In the genomic region with DNA sequence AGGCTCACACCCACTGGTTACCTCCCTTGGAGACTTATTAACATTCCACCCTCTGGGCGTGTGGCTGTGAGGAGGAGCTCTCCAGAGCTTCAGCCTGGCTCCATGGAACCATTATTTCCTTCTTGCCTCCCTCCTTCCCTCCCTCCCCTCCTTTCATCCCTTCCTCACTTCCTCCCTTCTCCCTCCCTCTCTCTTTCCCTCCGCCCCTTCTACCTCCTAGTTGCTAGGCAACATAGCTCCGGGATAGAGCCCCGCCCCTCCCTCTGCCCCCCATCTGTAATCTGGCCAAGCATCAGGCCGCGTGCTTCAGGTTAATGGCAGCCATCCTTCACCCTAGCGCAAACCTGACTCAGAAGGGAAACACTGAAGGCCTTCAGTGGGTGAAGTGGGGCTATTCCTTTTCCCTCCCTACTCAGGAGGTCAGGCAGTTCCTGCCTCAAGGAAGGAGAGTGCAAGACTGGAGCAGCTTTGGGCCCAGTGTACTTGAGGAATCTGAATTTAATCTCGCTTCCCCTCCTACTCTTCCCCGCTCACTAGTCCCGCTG, we compare ENCODE assay signal across 8 mouse cellular contexts. TPM values are rescaled to one million over a fixed set of nuclear protein-coding genes. Genes with fewer than 3 reads are reported as not detected.
A peak's percentile ranks its signal among the peaks of the same experiment; 100 is the strongest.
DNase-seq lines count a peak whose midpoint lies in the region; ATAC-seq and TF ChIP-seq lines count a peak whose summit lies in the region.

No protein-coding gene starts in this region.

- TF ChIP-seq EP300 in stomach, postnatal 0 days (optimal IDR thresholded peaks at IDR 0.05) = no peak

- no peaks in the 10 kb centered on the region for H3K9me3 ChIP-seq in embryonic facial prominence, embryonic 15.5 days (replicated peaks)
- no peaks in the 10 kb centered on the region for H3K9me3 ChIP-seq in hindbrain, embryonic 15.5 days
- no peaks in the 10 kb centered on the region for H3K9me3 ChIP-seq in lung, embryonic 15.5 days
- H3K9me3 ChIP-seq in stomach, postnatal 0 days (ENCODE audit: control insufficient read depth, low read length) = no peaks in the 10 kb centered on the region

- no peak for TF ChIP-seq CTCF in stomach, postnatal 0 days (IDR thresholded peaks at IDR 0.05; ENCODE audit: low read depth)

- peak; percentile 60; the same call in 1 of the 2 replicates for ATAC-seq in embryonic facial prominence, embryonic 15.5 days (ENCODE audit: insufficient number of reproducible peaks, low FRiP score, low TSS enrichment, low read depth)
- ATAC-seq in hindbrain, embryonic 15.5 days (ENCODE audit: low FRiP score, low read depth) = peak; percentile 74
- ATAC-seq in lung, embryonic 15.5 days (ENCODE audit: borderline replicate concordance, extremely low read depth, low FRiP score, low TSS enrichment) = peak; percentile 45; the same call in 1 of the 2 replicates
- ATAC-seq in stomach, postnatal 0 days (ENCODE audit: low FRiP score, low TSS enrichment) = peak; percentile 76
- no peak for ATAC-seq in megakaryocyte progenitor cell, adult 5-6 weeks (replicated peaks; ENCODE audit: poor library complexity)

- WGBS in embryonic facial prominence, embryonic 15.5 days = 10% methylated on average over 10 of the region's 10 CpGs
- WGBS in hindbrain, embryonic 15.5 days = 13% methylated on average over 10 of the region's 10 CpGs
- WGBS in lung, embryonic 15.5 days = 16% methylated on average over 10 of the region's 10 CpGs
- 26% methylated on average over 10 of the region's 10 CpGs for WGBS in stomach, postnatal 0 days

- no peak overlapping the region for H3K4me3 ChIP-seq in embryonic facial prominence, embryonic 15.5 days (replicated peaks)
- H3K4me3 ChIP-seq in hindbrain, embryonic 15.5 days = no peak overlapping the region
- no peak overlapping the region for H3K4me3 ChIP-seq in lung, embryonic 15.5 days
- H3K4me3 ChIP-seq in stomach, postnatal 0 days (ENCODE audit: low read depth, low read length) = no peak overlapping the region

- no peaks in the 10 kb centered on the region for H3K36me3 ChIP-seq in embryonic facial prominence, embryonic 15.5 days
- H3K36me3 ChIP-seq in hindbrain, embryonic 15.5 days = no peaks in the 10 kb centered on the region
- H3K36me3 ChIP-seq in lung, embryonic 15.5 days = no peaks in the 10 kb centered on the region
- no peaks in the 10 kb centered on the region for H3K36me3 ChIP-seq in stomach, postnatal 0 days (ENCODE audit: control insufficient read depth, insufficient read depth, low read length)

- no peak overlapping the region for H3K9ac ChIP-seq in embryonic facial prominence, embryonic 15.5 days
- no peak overlapping the region for H3K9ac ChIP-seq in hindbrain, embryonic 15.5 days
- H3K9ac ChIP-seq in lung, embryonic 15.5 days = no peak overlapping the region
- no peak overlapping the region for H3K9ac ChIP-seq in stomach, postnatal 0 days (ENCODE audit: low read length)

- H3K27ac ChIP-seq in embryonic facial prominence, embryonic 15.5 days (replicated peaks) = peak overlapping the region; percentile 95
- H3K27ac ChIP-seq in hindbrain, embryonic 15.5 days (replicated peaks) = peak overlapping the region; percentile 68
- peak overlapping the region; percentile 79 for H3K27ac ChIP-seq in lung, embryonic 15.5 days
- peak overlapping the region; percentile 45 for H3K27ac ChIP-seq in stomach, postnatal 0 days (replicated peaks)

- peaks cover 46% of the 10 kb centered on the region for H3K4me1 ChIP-seq in embryonic facial prominence, embryonic 15.5 days
- peaks cover 23% of the 10 kb centered on the region for H3K4me1 ChIP-seq in hindbrain, embryonic 15.5 days (replicated peaks)
- H3K4me1 ChIP-seq in lung, embryonic 15.5 days = peaks cover 27% of the 10 kb centered on the region
- H3K4me1 ChIP-seq in stomach, postnatal 0 days (replicated peaks; ENCODE audit: control insufficient read depth, insufficient read depth) = peaks cover 3% of the 10 kb centered on the region; the same call in 1 of the 2 replicates

- no peaks in the 10 kb centered on the region for H3K27me3 ChIP-seq in embryonic facial prominence, embryonic 15.5 days
- H3K27me3 ChIP-seq in hindbrain, embryonic 15.5 days = no peaks in the 10 kb centered on the region
- H3K27me3 ChIP-seq in lung, embryonic 15.5 days = no peaks in the 10 kb centered on the region
- no peaks in the 10 kb centered on the region for H3K27me3 ChIP-seq in stomach, postnatal 0 days (ENCODE audit: control insufficient read depth, insufficient read depth, low read length)

- peak; percentile 40 for DNase-seq in brain, adult 2 months (ENCODE audit: low read depth, low spot score)
- DNase-seq in stomach, postnatal 0 days (ENCODE audit: low spot score) = peak; percentile 36
- no peak for DNase-seq in B cell, adult 2 months
- DNase-seq in layer of hippocampus, postnatal 10 days (ENCODE audit: low spot score in 2 of 2) = no peak

- H3K4me2 ChIP-seq in embryonic facial prominence, embryonic 15.5 days (replicated peaks) = peak overlapping the region; percentile 12; the same call in 1 of the 2 replicates
- peak overlapping the region; percentile 27 for H3K4me2 ChIP-seq in hindbrain, embryonic 15.5 days
- no peak overlapping the region for H3K4me2 ChIP-seq in lung, embryonic 15.5 days
- H3K4me2 ChIP-seq in stomach, postnatal 0 days (replicated peaks; ENCODE audit: low read depth) = no peak overlapping the region; the same call in 1 of the 2 replicates

RNA-seq across cellular contexts. Expression of a gene that starts 22.6 kb away (rescaled TPM):
- 0.91 and 1.5 TPM in 2 replicates for polyA plus RNA-seq in embryonic facial prominence, embryonic 15.5 days (2015; fragmentation: Nextera tagmentation; extraction: Ambion mirVana)
- polyA plus RNA-seq in hindbrain, embryonic 15.5 days (2015; fragmentation: Nextera tagmentation; extraction: Ambion mirVana) = 0.12 TPM in 1 of 2 replicates, not detected in the other
- 0.22 and 0.36 TPM in 2 replicates for polyA plus RNA-seq in lung, embryonic 15.5 days (2015; fragmentation: Nextera tagmentation; extraction: Ambion mirVana)
- 3.5 and 4.5 TPM in 2 replicates for polyA plus RNA-seq in stomach, postnatal 0 days (2015; fragmentation: Nextera tagmentation; extraction: Ambion mirVana)
- total RNA-seq in megakaryocyte progenitor cell, adult 5-6 weeks (2015) = not detected in 2 replicates
- total RNA-seq in megakaryocyte progenitor cell, adult 5-6 weeks (2017) = not detected in 2 replicates
- under 1 TPM in 1 of 2 experiments, not detected in 1; 0.37 TPM for total RNA-seq in layer of hippocampus, postnatal 10 days (2021)

RNA-seq across cellular contexts. Expression of a gene that starts 29.5 kb away (rescaled TPM):
- polyA plus RNA-seq in embryonic facial prominence, embryonic 15.5 days (2015; fragmentation: Nextera tagmentation; extraction: Ambion mirVana) = 172 and 177 TPM in 2 replicates
- polyA plus RNA-seq in hindbrain, embryonic 15.5 days (2015; fragmentation: Nextera tagmentation; extraction: Ambion mirVana) = 9.7 TPM in 2 replicates
- polyA plus RNA-seq in lung, embryonic 15.5 days (2015; fragmentation: Nextera tagmentation; extraction: Ambion mirVana) = 90.4 and 94.2 TPM in 2 replicates
- 88.1 and 105 TPM in 2 replicates for polyA plus RNA-seq in stomach, postnatal 0 days (2015; fragmentation: Nextera tagmentation; extraction: Ambion mirVana)
- total RNA-seq in megakaryocyte progenitor cell, adult 5-6 weeks (2015) = 0.64 and 0.74 TPM in 2 replicates
- 0.75 and 1.1 TPM in 2 replicates for total RNA-seq in megakaryocyte progenitor cell, adult 5-6 weeks (2017)
- 1 to 10 TPM; 5.4 to 5.5 TPM for total RNA-seq in layer of hippocampus, postnatal 10 days (2021)

Comparison
In these comparisons a context has a peak if more than half of its experiments do, and no peak if none do; other contexts are left out.
1. DNase-seq: peak in brain, adult 2 months (single experiment) and stomach, postnatal 0 days (single experiment); none in B cell, adult 2 months (0 of 2) and layer of hippocampus, postnatal 10 days (0 of 2).
2. H3K27ac ChIP-seq: peak in every context shown above with its lines; median percentile 95 in embryonic facial prominence, embryonic 15.5 days; 79 in lung, embryonic 15.5 days; 68 in hindbrain, embryonic 15.5 days; 45 in stomach, postnatal 0 days.
3. H3K4me2 ChIP-seq: peak in embryonic facial prominence, embryonic 15.5 days (single experiment) and hindbrain, embryonic 15.5 days (single experiment); none in lung, embryonic 15.5 days (single experiment) and stomach, postnatal 0 days (single experiment).